Mouse (Mus musculus) kidney, adult 2 months (tissue): ENCODE measurements around the gene Cmtm6.

Experiments
- CTCF ChIP-seq: fragments of 200-500 bp; conservative IDR thresholded peaks from 2 replicates; pipeline ENCODE4 v1.5.1; 2011; ENCODE audit warnings: low read depth, mild to moderate bottlenecking, control low read depth, low read length, moderate library complexity, mixed read lengths; ENCODE audit not compliant: insufficient read depth, insufficient read length
- POLR2A ChIP-seq: fragments of 200-500 bp; IDR thresholded peaks from one replicate; pipeline ENCODE4 v1.6.1; 2011; ENCODE audit warnings: low read depth, low read length, control low read depth

- TF ChIP-seq CTCF = no peak
- TF ChIP-seq POLR2A = no peak
These were observed 57.8 kb downstream of the Cmtm6 start for GRCm38 (mm10) chr9:114788697-114789096.
